Mouse (Mus musculus) E14TG2a.4 (cell line): Measurements from ENCODE around the gene Rita1.
A peak's percentile ranks its signal among the peaks of the same experiment; 100 is the strongest.

Experiments
- CTCF ChIP-seq: conservative IDR thresholded peaks from 2 replicates; pipeline ENCODE4 v1.5.1; 2014; ENCODE audit warnings: low read length
- POU5F1 ChIP-seq: IDR thresholded peaks from 2 replicates; pipeline ENCODE4 v1.6.1; 2014; ENCODE audit warnings: low read length, borderline replicate concordance

- TF ChIP-seq CTCF (peak; percentile 96), POU5F1 (no peak)
Observed at GRCm38 (mm10) chr5:120600946-120601668, 11.3 kb downstream of the Rita1 start.
